Mouse (Mus musculus) splenic B cell, adult 2 months (primary cell): Measurements from ENCODE around the gene AC109138.7.

ENCODE experiments used
- DNase-seq: peaks from one replicate; pipeline ENCODE4 v3.0.0-alpha.2; 2011; ENCODE audit warnings: low read depth, low spot score
- H3K27me3 ChIP-seq: 2 replicates; pipeline ENCODE4 v1.6.1; 2012; ENCODE audit warnings: mild to moderate bottlenecking, low read length, moderate library complexity, mixed read lengths; ENCODE audit not compliant: control insufficient read depth, poor library complexity, insufficient read depth, severe bottlenecking
- H3K36me3 ChIP-seq: 2 replicates; pipeline ENCODE4 v1.6.1; 2012; ENCODE audit warnings: mild to moderate bottlenecking, low read length, moderate library complexity, mixed read lengths; ENCODE audit not compliant: control insufficient read depth, poor library complexity, insufficient read depth, severe bottlenecking

Gene AC109138.7

GRCm38 (mm10) chr19:4203148-4203547 is 11.0 kb upstream of the AC109138.7 start:
- DNase-seq, result peak; percentile 74
- H3K36me3 ChIP-seq, result peaks cover 2% of the 10 kb centered on the region

GRCm38 (mm10) chr19:4203604-4204326 is 10.4 kb upstream of the AC109138.7 start:
- Histone ChIP-seq H3K27me3 (no peaks in the 10 kb centered on the region), H3K36me3 (no peaks in the 10 kb centered on the region; the same call in none of the 2 replicates)
- peak; percentile 62 for DNase-seq

More at GRCm38 (mm10) chr19:4203148-4203547, 11.0 kb upstream of the AC109138.7 start:
- H3K27me3 ChIP-seq, result no peaks in the 10 kb centered on the region

GRCm38 (mm10) chr19:4204889-4205288 is 9.3 kb upstream of the AC109138.7 start:
- peak; percentile 37 for DNase-seq
- H3K36me3 ChIP-seq, result no peaks in the 10 kb centered on the region; the same call in 1 of the 2 replicates
- no peaks in the 10 kb centered on the region for H3K27me3 ChIP-seq

GRCm38 (mm10) chr19:4206971-4207370 is 7.2 kb upstream of the AC109138.7 start:
- DNase-seq, result peak; percentile 81
- Histone ChIP-seq H3K36me3 (no peaks in the 10 kb centered on the region), H3K27me3 (no peaks in the 10 kb centered on the region)

- no peaks in the 10 kb centered on the region for H3K27me3 ChIP-seq
- no peak for DNase-seq
These were observed 5.6 kb upstream of the AC109138.7 start for GRCm38 (mm10) chr19:4208563-4208962.

GRCm38 (mm10) chr19:4211891-4212588 is 2.1 kb upstream of the AC109138.7 start:
- no peak for DNase-seq
- no peaks in the 10 kb centered on the region; the same call in 1 of the 2 replicates for H3K36me3 ChIP-seq

More at GRCm38 (mm10) chr19:4208563-4208962, 5.6 kb upstream of the AC109138.7 start:
- no peaks in the 10 kb centered on the region for H3K36me3 ChIP-seq

GRCm38 (mm10) chr19:4213524-4213974 is 608 bp upstream of the AC109138.7 start:
- no peaks in the 10 kb centered on the region for H3K27me3 ChIP-seq
- DNase-seq, result no peak
- H3K36me3 ChIP-seq, result no peaks in the 10 kb centered on the region; the same call in 1 of the 2 replicates

More at GRCm38 (mm10) chr19:4211891-4212588, 2.1 kb upstream of the AC109138.7 start:
- H3K27me3 ChIP-seq, result no peaks in the 10 kb centered on the region

GRCm38 (mm10) chr19:4214771-4215450 is 754 bp downstream of the AC109138.7 start:
- Histone ChIP-seq H3K36me3 (no peaks in the 10 kb centered on the region; the same call in 1 of the 2 replicates), H3K27me3 (no peaks in the 10 kb centered on the region)
- DNase-seq, result peak; percentile 46

- Histone ChIP-seq H3K36me3 (no peaks in the 10 kb centered on the region; the same call in 1 of the 2 replicates), H3K27me3 (no peaks in the 10 kb centered on the region)
- DNase-seq, result no peak
These were observed 1.3 kb downstream of the AC109138.7 start for GRCm38 (mm10) chr19:4215451-4215840.

- peak; percentile 39 for DNase-seq
- Histone ChIP-seq H3K36me3 (no peaks in the 10 kb centered on the region; the same call in 1 of the 2 replicates), H3K27me3 (no peaks in the 10 kb centered on the region)
These were observed 2.0 kb downstream of the AC109138.7 start for GRCm38 (mm10) chr19:4216041-4216685.

GRCm38 (mm10) chr19:4217140-4217539 is 3.0 kb downstream of the AC109138.7 start:
- Histone ChIP-seq H3K27me3 (no peaks in the 10 kb centered on the region), H3K36me3 (no peaks in the 10 kb centered on the region; the same call in 1 of the 2 replicates)
- DNase-seq, result no peak

- H3K27me3 ChIP-seq, result no peaks in the 10 kb centered on the region
- no peak for DNase-seq
- H3K36me3 ChIP-seq, result peaks cover 1% of the 10 kb centered on the region; the same call in 1 of the 2 replicates
These were observed 3.7 kb downstream of the AC109138.7 start for GRCm38 (mm10) chr19:4217855-4218254.

GRCm38 (mm10) chr19:4218293-4218692 is 4.1 kb downstream of the AC109138.7 start:
- DNase-seq, result no peak
- peaks cover 1% of the 10 kb centered on the region; the same call in 1 of the 2 replicates for H3K36me3 ChIP-seq

GRCm38 (mm10) chr19:4218784-4219183 is 4.6 kb downstream of the AC109138.7 start:
- H3K36me3 ChIP-seq, result peaks cover 3% of the 10 kb centered on the region; the same call in 1 of the 2 replicates
- H3K27me3 ChIP-seq, result no peaks in the 10 kb centered on the region
- DNase-seq, result peak; percentile 62

More at GRCm38 (mm10) chr19:4218293-4218692, 4.1 kb downstream of the AC109138.7 start:
- no peaks in the 10 kb centered on the region for H3K27me3 ChIP-seq
